Mouse (Mus musculus): ENCODE measurements around the gene Enam. TPM values are rescaled to one million over a fixed set of nuclear protein-coding genes. Genes with fewer than 3 reads are reported as not detected.

The Enam gene
- polyA plus RNA-seq (2012; rRNA removed): not detected in 2 replicates

DNA sequence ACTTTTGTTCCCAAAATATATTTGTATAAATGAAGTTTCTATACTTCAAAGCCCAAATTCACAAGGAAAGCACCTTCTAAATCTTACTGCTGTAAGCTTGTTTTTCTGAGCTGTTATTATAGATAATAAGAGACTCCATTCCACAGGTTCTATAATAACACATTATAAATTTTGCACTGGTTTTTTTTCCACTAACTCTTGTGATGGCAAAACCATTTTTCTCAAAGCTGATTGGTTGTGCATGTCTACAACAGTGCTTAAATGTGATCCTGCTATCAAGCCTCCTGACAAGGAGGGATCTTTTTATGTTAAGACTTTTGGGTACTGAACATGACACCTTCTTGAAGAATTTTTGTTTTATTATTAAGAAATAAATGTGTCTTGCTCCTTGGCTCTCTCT lies at the start of gene Enam:
Gene Enam (plus strand): TSS at position 301 of the 400 bp plus-strand sequence.
- TF ChIP-seq CTCF (IDR thresholded peaks at IDR 0.05; ENCODE audit: borderline replicate concordance, insufficient read depth, low read depth, low read length) (no peak), POLR2A (IDR thresholded peaks at IDR 0.05; ENCODE audit: borderline replicate concordance, insufficient read depth, low read length) (no peak)
- H3K4me3 ChIP-seq (replicated peaks; ENCODE audit: insufficient read depth, low read depth, low read length): no peak within 1 kb of the TSS
- no peak for DNase-seq
- no peaks in the 10 kb centered on the region for H3K4me1 ChIP-seq (ENCODE audit: control insufficient read depth, insufficient read depth, low read length)
- no peaks in the 10 kb centered on the region for H3K27me3 ChIP-seq (ENCODE audit: control insufficient read depth, insufficient read depth, low read length)
- H3K27ac ChIP-seq (ENCODE audit: insufficient read depth, low read length): no peak within 1 kb of the TSS

DNA sequence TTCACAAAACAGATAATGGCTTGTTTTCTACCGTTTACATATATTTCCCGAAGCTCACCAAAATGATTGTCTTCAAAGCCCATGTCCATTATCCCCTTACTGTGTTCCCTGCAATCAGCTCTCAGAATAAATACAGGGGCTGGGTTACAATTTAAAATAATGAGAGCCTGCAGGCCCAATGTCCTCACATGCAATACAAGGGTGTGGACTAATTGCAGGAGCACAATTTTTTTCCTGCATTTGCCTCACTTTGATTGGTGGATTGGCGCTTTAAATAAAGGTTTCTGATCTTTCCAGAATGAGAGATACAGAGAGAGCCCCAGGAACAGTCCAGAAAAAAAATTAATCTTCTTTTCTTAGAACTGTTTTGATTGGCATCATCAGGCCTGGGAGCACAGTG lies 32.1 kb upstream of the Enam start, which contains the start of gene Ambn:
Gene Ambn (plus strand): TSS at position 301 of the 400 bp plus-strand sequence.
- Histone ChIP-seq H3K4me1 (ENCODE audit: control insufficient read depth, insufficient read depth, low read length) (no peaks in the 10 kb centered on the region), H3K4me3 (replicated peaks; ENCODE audit: insufficient read depth, low read depth, low read length) (no peak within 1 kb of the TSS), H3K27me3 (ENCODE audit: control insufficient read depth, insufficient read depth, low read length) (no peaks in the 10 kb centered on the region), H3K27ac (ENCODE audit: insufficient read depth, low read length) (no peak within 1 kb of the TSS)
- 94% methylated on average over 3 of the region's 3 CpGs for WGBS
- DNase-seq: no peak
- TF ChIP-seq CTCF (IDR thresholded peaks at IDR 0.05; ENCODE audit: borderline replicate concordance, insufficient read depth, low read depth, low read length) (no peak), POLR2A (IDR thresholded peaks at IDR 0.05; ENCODE audit: borderline replicate concordance, insufficient read depth, low read length) (no peak)

- DNase-seq: no peak
- 94% methylated on average over 2 of the region's 2 CpGs for WGBS
- H3K27me3 ChIP-seq (ENCODE audit: control insufficient read depth, insufficient read depth, low read length): no peaks in the 10 kb centered on the region
- no peak overlapping the region for H3K4me3 ChIP-seq (replicated peaks; ENCODE audit: insufficient read depth, low read depth, low read length)
- H3K27ac ChIP-seq (ENCODE audit: insufficient read depth, low read length): no peak overlapping the region
- no peak for TF ChIP-seq POLR2A (IDR thresholded peaks at IDR 0.05; ENCODE audit: borderline replicate concordance, insufficient read depth, low read length)
- no peak for TF ChIP-seq CTCF (IDR thresholded peaks at IDR 0.05; ENCODE audit: borderline replicate concordance, insufficient read depth, low read depth, low read length)
- H3K4me1 ChIP-seq (ENCODE audit: control insufficient read depth, insufficient read depth, low read length): no peaks in the 10 kb centered on the region
Observed at GRCm38 (mm10) chr5:88467471-88467870, 20.3 kb upstream of the Enam start.

DNA sequence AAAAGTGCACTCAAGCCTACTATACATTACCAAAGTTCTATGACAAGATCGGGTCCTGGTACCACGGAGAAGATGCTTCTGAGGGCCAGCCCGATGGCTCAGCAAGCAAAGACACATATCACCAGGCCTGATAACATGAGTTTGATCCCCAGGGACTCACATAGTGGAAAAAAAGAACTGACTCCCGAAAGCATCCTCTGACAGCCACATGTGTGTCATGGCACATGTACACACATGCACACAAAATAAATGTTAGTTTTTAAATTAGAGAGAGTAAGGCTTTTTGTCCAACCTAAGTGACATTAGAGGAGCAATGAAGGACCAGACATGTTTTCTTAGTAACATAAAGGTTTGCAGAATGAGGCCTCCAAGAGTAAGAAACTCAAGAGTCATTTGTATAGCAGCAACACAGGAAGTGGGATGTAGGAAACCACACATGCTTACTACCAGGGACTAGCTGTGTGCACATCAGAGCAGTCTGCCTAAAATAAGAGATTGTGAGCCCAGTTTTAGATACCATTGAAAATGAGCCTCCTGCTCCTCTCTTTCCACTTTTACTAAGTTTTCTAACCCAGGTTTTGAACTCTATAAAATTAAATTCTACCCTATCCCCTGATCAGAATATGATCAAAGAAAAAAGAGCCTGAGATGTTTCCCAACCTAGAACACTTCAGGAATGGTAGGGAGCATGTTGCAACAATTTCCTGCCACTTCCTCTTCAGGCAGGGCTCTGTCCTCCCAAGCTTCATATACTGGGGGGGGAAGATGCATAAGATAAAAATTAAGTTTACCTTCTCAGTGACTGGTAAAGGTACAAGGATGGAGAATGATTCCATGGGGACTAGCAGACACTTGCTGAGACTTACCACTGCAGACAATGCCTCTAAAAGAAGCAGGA lies 18.7 kb upstream of the Enam start:
- Histone ChIP-seq H3K4me3 (replicated peaks; ENCODE audit: insufficient read depth, low read depth, low read length) (no peak overlapping the region), H3K27ac (ENCODE audit: insufficient read depth, low read length) (no peak overlapping the region), H3K27me3 (ENCODE audit: control insufficient read depth, insufficient read depth, low read length) (no peaks in the 10 kb centered on the region), H3K4me1 (ENCODE audit: control insufficient read depth, insufficient read depth, low read length) (no peaks in the 10 kb centered on the region)
- DNase-seq: no peak
- 89% methylated on average over 4 of the region's 4 CpGs for WGBS
- no peak for TF ChIP-seq CTCF (IDR thresholded peaks at IDR 0.05; ENCODE audit: borderline replicate concordance, insufficient read depth, low read depth, low read length)
- no peak for TF ChIP-seq POLR2A (IDR thresholded peaks at IDR 0.05; ENCODE audit: borderline replicate concordance, insufficient read depth, low read length)

DNA sequence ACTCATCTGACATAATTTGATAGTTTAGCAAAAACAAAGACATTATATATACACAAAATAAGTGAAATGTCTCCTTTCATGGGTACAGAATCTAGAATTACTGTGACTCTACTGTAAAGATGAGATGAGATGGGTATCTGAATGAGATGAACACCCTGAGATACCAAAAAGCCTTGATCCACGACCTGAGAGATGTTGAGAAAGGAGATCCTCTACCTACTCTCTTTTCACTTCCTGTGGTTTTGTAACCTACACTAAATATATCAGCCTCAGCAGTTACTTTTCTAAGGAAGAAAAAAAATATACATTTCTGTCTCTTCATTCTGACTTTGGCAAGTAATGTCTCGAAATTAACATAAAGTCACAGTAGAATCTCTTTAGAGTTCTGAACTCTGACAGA lies 1.2 kb downstream of the Enam start:
- no peak overlapping the region for H3K4me3 ChIP-seq (replicated peaks; ENCODE audit: insufficient read depth, low read depth, low read length)
- H3K4me1 ChIP-seq (ENCODE audit: control insufficient read depth, insufficient read depth, low read length): no peaks in the 10 kb centered on the region
- no peak for TF ChIP-seq CTCF (IDR thresholded peaks at IDR 0.05; ENCODE audit: borderline replicate concordance, insufficient read depth, low read depth, low read length)
- TF ChIP-seq POLR2A (IDR thresholded peaks at IDR 0.05; ENCODE audit: borderline replicate concordance, insufficient read depth, low read length): no peak
- no peak overlapping the region for H3K27ac ChIP-seq (ENCODE audit: insufficient read depth, low read length)
- WGBS: 82% methylated on average over 2 of the region's 2 CpGs
- H3K27me3 ChIP-seq (ENCODE audit: control insufficient read depth, insufficient read depth, low read length): no peaks in the 10 kb centered on the region
- DNase-seq: no peak

- no peak for DNase-seq
- no peak overlapping the region for H3K4me3 ChIP-seq (replicated peaks; ENCODE audit: insufficient read depth, low read depth, low read length)
- H3K27ac ChIP-seq (ENCODE audit: insufficient read depth, low read length): no peak overlapping the region
- H3K27me3 ChIP-seq (ENCODE audit: control insufficient read depth, insufficient read depth, low read length): no peaks in the 10 kb centered on the region
- 29% methylated on average over 5 of the region's 5 CpGs for WGBS
- no peaks in the 10 kb centered on the region for H3K4me1 ChIP-seq (ENCODE audit: control insufficient read depth, insufficient read depth, low read length)
- no peak for TF ChIP-seq POLR2A (IDR thresholded peaks at IDR 0.05; ENCODE audit: borderline replicate concordance, insufficient read depth, low read length)
- no peak for TF ChIP-seq CTCF (IDR thresholded peaks at IDR 0.05; ENCODE audit: borderline replicate concordance, insufficient read depth, low read depth, low read length)
Observed at GRCm38 (mm10) chr5:88491111-88491510, 3.3 kb downstream of the Enam start.

- Histone ChIP-seq H3K4me1 (ENCODE audit: control insufficient read depth, insufficient read depth, low read length) (no peaks in the 10 kb centered on the region), H3K27ac (ENCODE audit: insufficient read depth, low read length) (no peak overlapping the region), H3K4me3 (replicated peaks; ENCODE audit: insufficient read depth, low read depth, low read length) (no peak overlapping the region), H3K27me3 (ENCODE audit: control insufficient read depth, insufficient read depth, low read length) (no peaks in the 10 kb centered on the region)
- WGBS: 91% methylated on average over 3 of the region's 3 CpGs
- TF ChIP-seq CTCF (IDR thresholded peaks at IDR 0.05; ENCODE audit: borderline replicate concordance, insufficient read depth, low read depth, low read length) (no peak), POLR2A (IDR thresholded peaks at IDR 0.05; ENCODE audit: borderline replicate concordance, insufficient read depth, low read length) (no peak)
- no peak for DNase-seq
Observed at GRCm38 (mm10) chr5:88499781-88500180, 12.0 kb downstream of the Enam start.

DNA sequence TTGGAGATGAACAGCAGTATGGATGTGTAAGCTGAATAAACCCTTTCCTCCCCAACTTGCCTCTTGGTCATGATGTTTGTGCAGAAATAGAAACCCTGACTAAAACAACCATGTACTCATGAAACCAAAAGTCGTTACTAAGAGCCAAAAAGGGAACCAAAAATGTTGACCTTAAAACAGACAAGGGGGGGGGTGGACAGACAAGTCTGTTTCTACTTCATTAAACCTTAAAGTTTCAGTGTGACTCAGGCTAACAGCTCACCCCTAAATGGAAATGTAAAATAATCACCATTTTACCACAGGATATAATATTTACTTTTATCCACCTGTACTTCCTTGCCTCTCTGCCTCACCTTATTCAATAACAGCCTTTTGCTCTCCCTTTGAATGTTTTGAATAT lies 20.8 kb downstream of the Enam start:
- Histone ChIP-seq H3K4me3 (replicated peaks; ENCODE audit: insufficient read depth, low read depth, low read length) (no peak overlapping the region), H3K27me3 (ENCODE audit: control insufficient read depth, insufficient read depth, low read length) (no peaks in the 10 kb centered on the region)
- WGBS: 43% methylated on average over 1 of the region's 1 CpGs

More for the DNA sequence above, 20.8 kb downstream of the Enam start:
- no peak for DNase-seq
- H3K27ac ChIP-seq (ENCODE audit: insufficient read depth, low read length): no peak overlapping the region
- no peaks in the 10 kb centered on the region for H3K4me1 ChIP-seq (ENCODE audit: control insufficient read depth, insufficient read depth, low read length)
- TF ChIP-seq CTCF (IDR thresholded peaks at IDR 0.05; ENCODE audit: borderline replicate concordance, insufficient read depth, low read depth, low read length) (no peak), POLR2A (IDR thresholded peaks at IDR 0.05; ENCODE audit: borderline replicate concordance, insufficient read depth, low read length) (no peak)

Data from cerebellum, adult 2 months (tissue).